Mouse (Mus musculus): ENCODE measurements around the gene Olfr1467. TPM values are rescaled to one million over a fixed set of nuclear protein-coding genes. Genes with fewer than 3 reads are reported as not detected.

The Olfr1467 gene
- total and polyA plus RNA-seq, 3 experiments: not detected

GRCm38 (mm10) chr19:13407549-13407948, 45.5 kb downstream of the Olfr1467 start, which contains the start of gene Olfr1469:
Olfr1469 (plus strand) TSS chr19:13407849.
- no peak for TF ChIP-seq CHD1 (IDR thresholded peaks at IDR 0.05; ENCODE audit: low read depth, low read length)
- no peak for TF ChIP-seq SIN3A (IDR thresholded peaks at IDR 0.05; ENCODE audit: low read length)
- no peak for TF ChIP-seq SMC3 (IDR thresholded peaks at IDR 0.05; ENCODE audit: low read depth, low read length)
- no peak for TF ChIP-seq CTCF (conservative IDR thresholded peaks at IDR 0.05 in 1 of 2, IDR thresholded peaks at IDR 0.05 in 1 of 2; ENCODE audit: low read depth in 2 of 2, low read length in 2 of 2)
- no peak for TF ChIP-seq NELFE (IDR thresholded peaks at IDR 0.05; ENCODE audit: low read depth, low read length)
- TF ChIP-seq ETS1 (conservative IDR thresholded peaks at IDR 0.05; ENCODE audit: low read depth, low read length): no peak
- no peak for TF ChIP-seq ZNF384 (IDR thresholded peaks at IDR 0.05; ENCODE audit: low read depth, low read length)
- TF ChIP-seq E2F4 (IDR thresholded peaks at IDR 0.05; ENCODE audit: insufficient replicate concordance, low read depth, low read length): no peak
- no peak for TF ChIP-seq ZKSCAN1 (IDR thresholded peaks at IDR 0.05; ENCODE audit: borderline replicate concordance, low read depth, low read length)
- DNase-seq (ENCODE audit: extremely low read depth): no peak
- dilution Hi-C loops (cut with MboI; ENCODE audit: extremely low pct_ligation_motif_present, extremely low pct_unique_long_range_greater_than_20kb, low sequenced_read_pairs) (no loop called here), in situ Hi-C loops (cut with MboI; ENCODE audit: low pct_ligation_motif_present, low pct_unique_long_range_greater_than_20kb, low sequenced_read_pairs) (no loop called here)
- no peaks in the 10 kb centered on the region for H3K4me1 ChIP-seq (ENCODE audit: control insufficient read depth in 1 of 2, insufficient read depth in 2 of 2)
- no peaks in the 10 kb centered on the region for H3K27me3 ChIP-seq (replicated peaks)
- no peak within 1 kb of the TSS for H3K4me2 ChIP-seq (ENCODE audit: insufficient read depth, low read depth, poor library complexity, severe bottlenecking)
- no peak within 1 kb of the TSS for H3K4me3 ChIP-seq (replicated peaks in 1 of 3; ENCODE audit: low read depth in 2 of 3, low read length in 2 of 3, poor library complexity in 1 of 3)
- H3K9ac ChIP-seq (ENCODE audit: insufficient read depth, low read depth): no peak within 1 kb of the TSS
- no peak within 1 kb of the TSS for H3K27ac ChIP-seq (ENCODE audit: insufficient read depth, low read depth)
- H3K9me3 ChIP-seq (replicated peaks; ENCODE audit: low read length): no peaks in the 10 kb centered on the region
- no peaks in the 10 kb centered on the region for H3K36me3 ChIP-seq (replicated peaks in 1 of 2; ENCODE audit: control insufficient read depth in 1 of 2, insufficient read depth in 1 of 2, low read length in 1 of 2)
- H3K79me2 ChIP-seq (replicated peaks; ENCODE audit: control insufficient read depth, extremely low read depth, insufficient read depth, poor library complexity, severe bottlenecking): no peaks in the 10 kb centered on the region

Other genes with a start within 250 kb of the Olfr1467 start
- not detected in 2 replicates for gene Olfr1459, start 212.7 kb upstream of the Olfr1467 start, total RNA-seq (2012; rRNA removed)
- gene Olfr1459, start 212.7 kb upstream of the Olfr1467 start, total RNA-seq (2014; rRNA removed): not detected in 2 replicates
- gene Olfr1459, start 212.7 kb upstream of the Olfr1467 start, polyA plus RNA-seq (2012; ENCODE audit: insufficient read length, low read depth): 0.07 TPM in 1 of 2 replicates, not detected in the other
- not detected in 2 replicates for gene Olfr1461, start 199.2 kb upstream of the Olfr1467 start, total RNA-seq (2012; rRNA removed)
- not detected in 2 replicates for gene Olfr1461, start 199.2 kb upstream of the Olfr1467 start, total RNA-seq (2014; rRNA removed)
- gene Olfr1461, start 199.2 kb upstream of the Olfr1467 start, polyA plus RNA-seq (2012; ENCODE audit: insufficient read length, low read depth): not detected in 2 replicates
- gene Olfr1462, start 176.5 kb upstream of the Olfr1467 start, total RNA-seq (2012; rRNA removed): not detected in 2 replicates
- not detected in 2 replicates for gene Olfr1462, start 176.5 kb upstream of the Olfr1467 start, total RNA-seq (2014; rRNA removed)
- gene Olfr1462, start 176.5 kb upstream of the Olfr1467 start, polyA plus RNA-seq (2012; ENCODE audit: insufficient read length, low read depth): not detected in 2 replicates
- not detected in 2 replicates for gene Olfr1463, start 130.9 kb upstream of the Olfr1467 start, total RNA-seq (2012; rRNA removed)
- not detected in 2 replicates for gene Olfr1463, start 130.9 kb upstream of the Olfr1467 start, total RNA-seq (2014; rRNA removed)
- not detected in 2 replicates for gene Olfr1463, start 130.9 kb upstream of the Olfr1467 start, polyA plus RNA-seq (2012; ENCODE audit: insufficient read length, low read depth)
- gene Olfr1465, start 46.7 kb upstream of the Olfr1467 start, total RNA-seq (2012; rRNA removed): not detected in 2 replicates
- gene Olfr1465, start 46.7 kb upstream of the Olfr1467 start, total RNA-seq (2014; rRNA removed): not detected in 2 replicates
- not detected in 2 replicates for gene Olfr1465, start 46.7 kb upstream of the Olfr1467 start, polyA plus RNA-seq (2012; ENCODE audit: insufficient read length, low read depth)
- gene Olfr1466, start 23.4 kb upstream of the Olfr1467 start, total RNA-seq (2012; rRNA removed): not detected in 2 replicates
- gene Olfr1466, start 23.4 kb upstream of the Olfr1467 start, total RNA-seq (2014; rRNA removed): not detected in 2 replicates
- not detected in 2 replicates for gene Olfr1466, start 23.4 kb upstream of the Olfr1467 start, polyA plus RNA-seq (2012; ENCODE audit: insufficient read length, low read depth)
- not detected in 2 replicates for gene Olfr1469, start 45.6 kb downstream of the Olfr1467 start, total RNA-seq (2012; rRNA removed)
- gene Olfr1469, start 45.6 kb downstream of the Olfr1467 start, total RNA-seq (2014; rRNA removed): not detected in 2 replicates
- gene Olfr1469, start 45.6 kb downstream of the Olfr1467 start, polyA plus RNA-seq (2012; ENCODE audit: insufficient read length, low read depth): not detected in 2 replicates
- gene Olfr1471, start 81.2 kb downstream of the Olfr1467 start, total RNA-seq (2012; rRNA removed): not detected in 2 replicates
- gene Olfr1471, start 81.2 kb downstream of the Olfr1467 start, total RNA-seq (2014; rRNA removed): not detected in 2 replicates
- not detected in 2 replicates for gene Olfr1471, start 81.2 kb downstream of the Olfr1467 start, polyA plus RNA-seq (2012; ENCODE audit: insufficient read length, low read depth)
- gene Olfr1472, start 93.8 kb downstream of the Olfr1467 start, total RNA-seq (2012; rRNA removed): not detected in 2 replicates
- gene Olfr1472, start 93.8 kb downstream of the Olfr1467 start, total RNA-seq (2014; rRNA removed): not detected in 2 replicates
- not detected in 2 replicates for gene Olfr1472, start 93.8 kb downstream of the Olfr1467 start, polyA plus RNA-seq (2012; ENCODE audit: insufficient read length, low read depth)
- not detected in 2 replicates for gene Olfr1474, start 107.3 kb downstream of the Olfr1467 start, total RNA-seq (2012; rRNA removed)
- gene Olfr1474, start 107.3 kb downstream of the Olfr1467 start, total RNA-seq (2014; rRNA removed): not detected in 2 replicates
- not detected in 2 replicates for gene Olfr1474, start 107.3 kb downstream of the Olfr1467 start, polyA plus RNA-seq (2012; ENCODE audit: insufficient read length, low read depth)
- gene Olfr1475, start 118.0 kb downstream of the Olfr1467 start, total RNA-seq (2012; rRNA removed): not detected in 2 replicates
- gene Olfr1475, start 118.0 kb downstream of the Olfr1467 start, total RNA-seq (2014; rRNA removed): not detected in 2 replicates
- gene Olfr1475, start 118.0 kb downstream of the Olfr1467 start, polyA plus RNA-seq (2012; ENCODE audit: insufficient read length, low read depth): not detected in 2 replicates
- not detected in 2 replicates for gene Olfr1477, start 138.3 kb downstream of the Olfr1467 start, total RNA-seq (2012; rRNA removed)
- not detected in 2 replicates for gene Olfr1477, start 138.3 kb downstream of the Olfr1467 start, total RNA-seq (2014; rRNA removed)
- gene Olfr1477, start 138.3 kb downstream of the Olfr1467 start, polyA plus RNA-seq (2012; ENCODE audit: insufficient read length, low read depth): not detected in 2 replicates
- gene Olfr1480, start 165.7 kb downstream of the Olfr1467 start, total RNA-seq (2012; rRNA removed): not detected in 2 replicates
- not detected in 2 replicates for gene Olfr1480, start 165.7 kb downstream of the Olfr1467 start, total RNA-seq (2014; rRNA removed)
- gene Olfr1480, start 165.7 kb downstream of the Olfr1467 start, polyA plus RNA-seq (2012; ENCODE audit: insufficient read length, low read depth): not detected in 2 replicates
- not detected in 2 replicates for gene Olfr1484, start 221.3 kb downstream of the Olfr1467 start, total RNA-seq (2012; rRNA removed)
- gene Olfr1484, start 221.3 kb downstream of the Olfr1467 start, total RNA-seq (2014; rRNA removed): not detected in 2 replicates
- not detected in 2 replicates for gene Olfr1484, start 221.3 kb downstream of the Olfr1467 start, polyA plus RNA-seq (2012; ENCODE audit: insufficient read length, low read depth)

Measured in CH12.LX (cell line).